Mouse (Mus musculus) duodenum, adult 2 months (tissue): ENCODE measurements around the gene Alox5ap. TPM values are rescaled to one million over a fixed set of nuclear protein-coding genes. Genes with fewer than 3 reads are reported as not detected.

Experiments used
- polyA plus RNA-seq: library from polyadenylated mRNA; depleted of rRNA; stranded (reverse); fragments of >200 nt; gene quantifications from 2 replicates; pipeline ENCODE4 v1.2.3, GENCODE M21; 2012; ENCODE audit warnings: low replicate concordance; rRNA removed

Gene Alox5ap
- polyA plus RNA-seq: 5.8 and 11.2 TPM in 2 replicates

DNA sequence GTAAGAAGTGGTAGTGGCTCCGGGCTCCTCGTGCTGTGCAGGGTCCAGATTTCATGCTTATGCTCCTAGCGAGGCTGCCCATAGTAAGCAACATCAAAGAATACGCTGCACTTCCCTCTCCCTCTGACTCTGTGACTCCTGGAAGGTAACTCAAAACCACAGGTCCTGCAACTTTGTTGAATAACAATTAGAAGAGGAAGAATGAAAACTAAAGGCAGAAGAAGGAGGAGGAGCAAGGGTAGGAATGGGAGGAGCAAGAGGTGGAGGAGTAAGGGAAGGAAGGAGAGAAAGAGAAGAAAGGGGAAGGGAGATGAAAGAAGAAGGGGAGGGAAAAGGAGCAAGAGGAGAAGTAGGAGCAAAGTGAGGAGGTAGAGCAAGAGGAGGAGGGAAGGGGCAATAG lies at the start of gene Alox5ap:
Gene Alox5ap (plus strand): TSS at position 363 of the 400 bp plus-strand sequence.

Other genes starting within 250 kb of the Alox5ap start
- gene Uspl1, start 80.4 kb upstream of the Alox5ap start, polyA plus RNA-seq: 2.2 and 2.6 TPM in 2 replicates
- gene Hmgb1, start 80.3 kb upstream of the Alox5ap start, polyA plus RNA-seq: 3.4 and 4.4 TPM in 2 replicates
- 0.62 and 1.7 TPM in 2 replicates for gene Medag, start 147.0 kb downstream of the Alox5ap start, polyA plus RNA-seq
- not detected in 2 replicates for gene Tex26, start 174.9 kb downstream of the Alox5ap start, polyA plus RNA-seq